Mouse (Mus musculus) gastrocnemius, adult 8-10 months (tissue): ENCODE measurements around the gene Stat1. TPM values are rescaled to one million over a fixed set of nuclear protein-coding genes. Genes with fewer than 3 reads are reported as not detected.

Experiments
- DNase-seq, 2 experiments: peaks; one replicate each; pipeline ENCODE4 v3.0.0; 2022; ENCODE audit warnings: low spot score in 2 of 2
- total RNA-seq, 4 experiments: library from RNA; stranded (reverse); gene quantifications; 2 replicates each; pipeline ENCODE4 v1.2.4; 2022

Gene Stat1
- total RNA-seq, 4 experiments from 2014 or later = 10.5 to 13.0 (median 11.3) TPM

- DNase-seq = no peak
These were observed 12.6 kb downstream of the Stat1 start for GRCm38 (mm10) chr1:52131787-52132377.

GRCm38 (mm10) chr1:52133254-52133653, 14.0 kb downstream of the Stat1 start:
- DNase-seq = no peak

GRCm38 (mm10) chr1:52137292-52137691, 18.1 kb downstream of the Stat1 start:
- no peak for DNase-seq

GRCm38 (mm10) chr1:52140534-52140933, 21.3 kb downstream of the Stat1 start:
- DNase-seq = no peak

GRCm38 (mm10) chr1:52141482-52141881, 22.2 kb downstream of the Stat1 start:
- no peak for DNase-seq

GRCm38 (mm10) chr1:52142117-52142516, 22.9 kb downstream of the Stat1 start:
- no peak for DNase-seq

GRCm38 (mm10) chr1:52143191-52143590, 24.0 kb downstream of the Stat1 start:
- no peak for DNase-seq

- DNase-seq = no peak
These were observed 24.4 kb downstream of the Stat1 start for GRCm38 (mm10) chr1:52143596-52144156.

GRCm38 (mm10) chr1:52144907-52145306, 25.7 kb downstream of the Stat1 start:
- DNase-seq = no peak

- no peak for DNase-seq
These were observed 27.2 kb downstream of the Stat1 start for GRCm38 (mm10) chr1:52146214-52146970.

- no peak for DNase-seq
These were observed 28.2 kb downstream of the Stat1 start for GRCm38 (mm10) chr1:52147431-52147830.

- DNase-seq = no peak
These were observed 28.9 kb downstream of the Stat1 start for GRCm38 (mm10) chr1:52148178-52148577.

- no peak for DNase-seq
These were observed 29.5 kb downstream of the Stat1 start for GRCm38 (mm10) chr1:52148696-52149095.

- peak; percentile 41 to 64 for DNase-seq
These were observed 30.7 kb downstream of the Stat1 start for GRCm38 (mm10) chr1:52149934-52150346.

- DNase-seq = no peak
These were observed 31.4 kb downstream of the Stat1 start for GRCm38 (mm10) chr1:52150676-52151075.

GRCm38 (mm10) chr1:52151166-52151565, 31.9 kb downstream of the Stat1 start:
- no peak for DNase-seq

GRCm38 (mm10) chr1:52152369-52152768, 33.1 kb downstream of the Stat1 start:
- DNase-seq = no peak

- DNase-seq = no peak
These were observed 33.7 kb downstream of the Stat1 start for GRCm38 (mm10) chr1:52152936-52153335.

GRCm38 (mm10) chr1:52154890-52155289, 35.6 kb downstream of the Stat1 start:
- DNase-seq = no peak

GRCm38 (mm10) chr1:52156351-52156750, 37.1 kb downstream of the Stat1 start:
- DNase-seq = no peak

GRCm38 (mm10) chr1:52158040-52158439, 38.8 kb downstream of the Stat1 start:
- DNase-seq = no peak

- DNase-seq = peak in 1 of 2 experiments; percentile 21
These were observed 39.5 kb downstream of the Stat1 start for GRCm38 (mm10) chr1:52158490-52159381.
